Mouse (Mus musculus) liver, embryonic 16.5 days (tissue): Measurements from ENCODE around the gene Ttc27. TPM values are rescaled to one million over a fixed set of nuclear protein-coding genes. Genes with fewer than 3 reads are reported as not detected.

Experiments
- ATAC-seq: fragments of 200-750 bp; cut with Nextera tagmentation; 2 replicates; pipeline ENCODE4 v1.8.0; 2017; ENCODE audit warnings: low read depth, mild to moderate bottlenecking, moderate number of reproducible peaks, moderate library complexity
- H3K27ac ChIP-seq: fragments of 300-500 bp; sonication (generic); 2 replicates; pipeline ENCODE4 v1.5.1; 2014; ENCODE audit warnings: mild to moderate bottlenecking, low read length
- H3K27me3 ChIP-seq: fragments of 300-500 bp; sonication (generic); 2 replicates; pipeline ENCODE4 v1.6.1; 2014; ENCODE audit warnings: low read depth, low read length, mixed read lengths; ENCODE audit not compliant: control insufficient read depth, insufficient read depth
- H3K36me3 ChIP-seq: fragments of 300-500 bp; sonication (generic); 2 replicates; pipeline ENCODE4 v1.6.1; 2014; ENCODE audit warnings: mild to moderate bottlenecking; ENCODE audit not compliant: control insufficient read depth, insufficient read depth
- H3K4me1 ChIP-seq: fragments of 300-500 bp; sonication (generic); 2 replicates; pipeline ENCODE4 v1.6.1; 2014; ENCODE audit warnings: low read depth, low read length, mixed read lengths; ENCODE audit not compliant: control insufficient read depth
- H3K4me2 ChIP-seq: fragments of 300-500 bp; sonication (generic); 2 replicates; pipeline ENCODE4 v1.6.1; 2014; ENCODE audit warnings: low read depth, low read length, mixed read lengths
- H3K4me3 ChIP-seq: fragments of 300-500 bp; sonication (generic); 2 replicates; pipeline ENCODE4 v1.5.1; 2014; ENCODE audit warnings: low read depth, mild to moderate bottlenecking, low read length
- H3K9ac ChIP-seq: fragments of 300-500 bp; sonication (generic); 2 replicates; pipeline ENCODE4 v1.6.1; 2014; ENCODE audit warnings: low read depth, low read length
- H3K9me3 ChIP-seq: fragments of 300-500 bp; sonication (generic); replicated peaks from 2 replicates; pipeline ENCODE4 v1.6.1; 2016; ENCODE audit warnings: low read length; ENCODE audit not compliant: control insufficient read depth
- WGBS: fragments of 180-500 bp; shearing (Covaris S2); extraction: QIAGEN DNeasy Blood & Tissue Kit; methylation state at CpG from one replicate; pipeline ENCODE4 v1.1.7; 2014; ENCODE audit not compliant: insufficient replicate concordance; 5-methylcytosine and 5-hydroxymethylcytosine counted together
- polyA plus RNA-seq: library from polyadenylated mRNA; unstranded; fragments of >200 nt; fragmentation: Nextera tagmentation; extraction: Ambion mirVana; gene quantifications from 2 replicates; pipeline ENCODE4 v1.2.1, GENCODE M21; 2015

Ttc27 gene
- polyA plus RNA-seq, 1 experiment from 2014 or later: 10.7 TPM

- no peak overlapping the region for H3K9ac ChIP-seq
- H3K4me3 ChIP-seq: no peak overlapping the region
- no peak overlapping the region for H3K27ac ChIP-seq
- H3K4me2 ChIP-seq: no peak overlapping the region
- H3K4me1 ChIP-seq: peaks cover 3% of the 10 kb centered on the region; the same call in 1 of the 2 replicates
- no peaks in the 10 kb centered on the region for H3K27me3 ChIP-seq
- WGBS: 79% methylated on average over 1 of the region's 1 CpGs
- no peak for ATAC-seq
- no peaks in the 10 kb centered on the region for H3K9me3 ChIP-seq
- H3K36me3 ChIP-seq: no peaks in the 10 kb centered on the region
Measured at GRCm38 (mm10) chr17:74873756-74874155, 156.2 kb downstream of the Ttc27 start.

GRCm38 (mm10) chr17:74875740-74876139, 158.2 kb downstream of the Ttc27 start:
- H3K4me3 ChIP-seq: no peak overlapping the region
- H3K4me2 ChIP-seq: no peak overlapping the region
- H3K9ac ChIP-seq: no peak overlapping the region
- peaks cover 3% of the 10 kb centered on the region; the same call in 1 of the 2 replicates for H3K4me1 ChIP-seq
- ATAC-seq: no peak
- 77% methylated on average over 5 of the region's 5 CpGs for WGBS
- no peak overlapping the region for H3K27ac ChIP-seq
- H3K9me3 ChIP-seq: no peaks in the 10 kb centered on the region
- H3K27me3 ChIP-seq: no peaks in the 10 kb centered on the region
- H3K36me3 ChIP-seq: no peaks in the 10 kb centered on the region

GRCm38 (mm10) chr17:74876954-74877353, 159.4 kb downstream of the Ttc27 start:
- Histone ChIP-seq H3K4me2 (no peak overlapping the region), H3K27me3 (no peaks in the 10 kb centered on the region), H3K27ac (no peak overlapping the region), H3K9ac (no peak overlapping the region), H3K4me1 (peaks cover 3% of the 10 kb centered on the region; the same call in 1 of the 2 replicates), H3K4me3 (no peak overlapping the region), H3K36me3 (no peaks in the 10 kb centered on the region), H3K9me3 (no peaks in the 10 kb centered on the region)
- 65% methylated on average over 10 of the region's 10 CpGs for WGBS
- no peak for ATAC-seq

DNA sequence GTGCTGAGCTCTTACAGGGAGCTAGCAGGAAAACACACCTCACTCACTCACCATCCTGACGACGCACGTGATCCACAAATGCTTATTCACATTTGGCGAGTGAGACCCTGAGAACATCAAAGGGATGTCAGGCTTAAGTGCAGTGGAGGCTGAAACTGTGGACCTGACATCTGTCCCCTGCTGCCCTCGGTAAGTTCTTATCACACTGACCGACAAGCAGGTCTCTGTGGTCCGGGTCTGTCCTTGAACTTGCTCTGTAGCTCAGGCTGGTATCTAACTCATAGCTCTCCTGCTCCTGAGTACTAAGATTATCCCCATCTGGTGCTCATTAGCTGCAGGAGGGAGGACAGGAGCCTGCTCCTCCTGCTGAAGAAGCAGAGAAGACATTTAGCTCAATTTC, 162.2 kb downstream of the Ttc27 start:
- Histone ChIP-seq H3K27me3 (no peaks in the 10 kb centered on the region), H3K9ac (no peak overlapping the region), H3K27ac (no peak overlapping the region), H3K4me1 (no peaks in the 10 kb centered on the region), H3K9me3 (no peaks in the 10 kb centered on the region), H3K4me2 (no peak overlapping the region), H3K4me3 (no peak overlapping the region), H3K36me3 (no peaks in the 10 kb centered on the region)
- WGBS: 35% methylated on average over 7 of the region's 7 CpGs
- no peak for ATAC-seq

GRCm38 (mm10) chr17:74887039-74887438, 169.5 kb downstream of the Ttc27 start:
- Histone ChIP-seq H3K4me2 (no peak overlapping the region), H3K9me3 (no peaks in the 10 kb centered on the region), H3K4me1 (no peaks in the 10 kb centered on the region), H3K4me3 (no peak overlapping the region), H3K27ac (no peak overlapping the region), H3K9ac (no peak overlapping the region), H3K36me3 (no peaks in the 10 kb centered on the region), H3K27me3 (no peaks in the 10 kb centered on the region)
- no peak for ATAC-seq
- WGBS: 65% methylated on average over 7 of the region's 7 CpGs

GRCm38 (mm10) chr17:74888836-74889534, 171.5 kb downstream of the Ttc27 start:
- Histone ChIP-seq H3K4me1 (no peaks in the 10 kb centered on the region), H3K9ac (no peak overlapping the region), H3K36me3 (no peaks in the 10 kb centered on the region), H3K27ac (no peak overlapping the region), H3K4me3 (no peak overlapping the region), H3K9me3 (no peaks in the 10 kb centered on the region), H3K27me3 (no peaks in the 10 kb centered on the region), H3K4me2 (no peak overlapping the region)
- WGBS: 69% methylated on average over 11 of the region's 11 CpGs
- ATAC-seq: no peak

- H3K27ac ChIP-seq: no peak overlapping the region
- no peaks in the 10 kb centered on the region for H3K27me3 ChIP-seq
- no peak overlapping the region for H3K4me3 ChIP-seq
- 84% methylated on average over 11 of the region's 11 CpGs for WGBS
- no peaks in the 10 kb centered on the region for H3K9me3 ChIP-seq
- H3K4me2 ChIP-seq: no peak overlapping the region
- H3K36me3 ChIP-seq: no peaks in the 10 kb centered on the region
- no peak for ATAC-seq
- no peak overlapping the region for H3K9ac ChIP-seq
- no peaks in the 10 kb centered on the region for H3K4me1 ChIP-seq
Measured at GRCm38 (mm10) chr17:74889535-74890117, 172.1 kb downstream of the Ttc27 start.

GRCm38 (mm10) chr17:74902453-74902852, 184.9 kb downstream of the Ttc27 start:
- Histone ChIP-seq H3K4me3 (no peak overlapping the region), H3K4me1 (no peaks in the 10 kb centered on the region), H3K27me3 (no peaks in the 10 kb centered on the region), H3K27ac (no peak overlapping the region), H3K36me3 (no peaks in the 10 kb centered on the region), H3K4me2 (no peak overlapping the region), H3K9me3 (no peaks in the 10 kb centered on the region), H3K9ac (no peak overlapping the region)
- no peak for ATAC-seq
- WGBS: 78% methylated on average over 7 of the region's 7 CpGs
